Mouse (Mus musculus): ENCODE measurements around the gene Exosc8. TPM values are rescaled to one million over a fixed set of nuclear protein-coding genes. Genes with fewer than 3 reads are reported as not detected.
"Not testable (repeated sequence)": the region's sequence is repeated elsewhere in the genome, so short reads cannot be mapped to it uniquely, and the experiment has no call there.

Gene Exosc8
- 147 and 155 TPM in 2 replicates for polyA plus RNA-seq (2014; fragmentation: Nextera tagmentation; extraction: Ambion mirVana)

- Histone ChIP-seq H3K4me1 (ENCODE audit: control insufficient read depth, insufficient read depth, low read length) (peaks cover 8% of the 10 kb centered on the region), H3K4me2 (peak within 1 kb of the TSS; percentile 88), H3K27ac (ENCODE audit: low read depth, low read length) (peak within 1 kb of the TSS; percentile 98), H3K9me3 (ENCODE audit: control insufficient read depth, low read length) (no peaks in the 10 kb centered on the region), H3K4me3 (ENCODE audit: low read depth, low read length) (peak within 1 kb of the TSS; percentile 91), H3K36me3 (ENCODE audit: control insufficient read depth, insufficient read depth, low read length) (peaks cover 6% of the 10 kb centered on the region), H3K27me3 (ENCODE audit: control insufficient read depth, insufficient read depth, low read length) (no peaks in the 10 kb centered on the region), H3K9ac (ENCODE audit: low read length) (peak within 1 kb of the TSS; percentile 95)
- ATAC-seq (ENCODE audit: low FRiP score) (peak; percentile 93), DNase-seq (ENCODE audit: low spot score, missing footprints) (peak; percentile 100)
- under 1% methylated on average over 61 of the region's 65 CpGs for WGBS
These were observed at the start of gene Exosc8, which contains the start of gene Alg5 for GRCm38 (mm10) chr3:54735247-54736046. TSS of gene Exosc8 (minus strand) at chr3:54735393. TSS of gene Alg5 (plus strand) at chr3:54735539.

- Histone ChIP-seq H3K36me3 (ENCODE audit: control insufficient read depth, insufficient read depth, low read length) (no peaks in the 10 kb centered on the region), H3K4me2 (no peak overlapping the region), H3K4me3 (ENCODE audit: low read depth, low read length) (no peak overlapping the region), H3K27ac (ENCODE audit: low read depth, low read length) (no peak overlapping the region), H3K4me1 (ENCODE audit: control insufficient read depth, insufficient read depth, low read length) (no peaks in the 10 kb centered on the region), H3K27me3 (ENCODE audit: control insufficient read depth, insufficient read depth, low read length) (no peaks in the 10 kb centered on the region), H3K9me3 (ENCODE audit: control insufficient read depth, low read length) (no peaks in the 10 kb centered on the region), H3K9ac (ENCODE audit: low read length) (no peak overlapping the region)
- ATAC-seq (ENCODE audit: low FRiP score) (no peak), DNase-seq (ENCODE audit: low spot score, missing footprints) (no peak)
- 59% methylated on average over 7 of the region's 7 CpGs for WGBS
These were observed 40.9 kb upstream of the Exosc8 start for GRCm38 (mm10) chr3:54775989-54776631.

GRCm38 (mm10) chr3:54773613-54774012 is 38.4 kb upstream of the Exosc8 start:
- Histone ChIP-seq H3K4me3 (ENCODE audit: low read depth, low read length) (no peak overlapping the region), H3K36me3 (ENCODE audit: control insufficient read depth, insufficient read depth, low read length) (no peaks in the 10 kb centered on the region), H3K9me3 (ENCODE audit: control insufficient read depth, low read length) (no peaks in the 10 kb centered on the region), H3K27ac (ENCODE audit: low read depth, low read length) (no peak overlapping the region), H3K4me1 (ENCODE audit: control insufficient read depth, insufficient read depth, low read length) (0 out of 2 replicates have a peak, but pooled peaks cover 2% of the 10 kb centered on the region), H3K4me2 (no peak overlapping the region), H3K9ac (ENCODE audit: low read length) (no peak overlapping the region), H3K27me3 (ENCODE audit: control insufficient read depth, insufficient read depth, low read length) (no peaks in the 10 kb centered on the region)
- DNase-seq (ENCODE audit: low spot score, missing footprints) (no peak), ATAC-seq (ENCODE audit: low FRiP score) (no peak)
- 82% methylated on average over 6 of the region's 6 CpGs for WGBS

- no peak overlapping the region for H3K4me3 ChIP-seq (ENCODE audit: low read depth, low read length)
- no peaks in the 10 kb centered on the region for H3K36me3 ChIP-seq (ENCODE audit: control insufficient read depth, insufficient read depth, low read length)
- ATAC-seq (ENCODE audit: low FRiP score) (no peak), DNase-seq (ENCODE audit: low spot score, missing footprints) (no peak)
- no peaks in the 10 kb centered on the region for H3K9me3 ChIP-seq (ENCODE audit: control insufficient read depth, low read length)
- no peak overlapping the region for H3K27ac ChIP-seq (ENCODE audit: low read depth, low read length)
- WGBS = 63% methylated on average over 17 of the region's 17 CpGs
- no peak overlapping the region for H3K4me2 ChIP-seq
- no peak overlapping the region for H3K9ac ChIP-seq (ENCODE audit: low read length)
- no peaks in the 10 kb centered on the region for H3K27me3 ChIP-seq (ENCODE audit: control insufficient read depth, insufficient read depth, low read length)
- H3K4me1 ChIP-seq (ENCODE audit: control insufficient read depth, insufficient read depth, low read length) = 0 out of 2 replicates have a peak, but pooled peaks cover 2% of the 10 kb centered on the region
These were observed 34.4 kb upstream of the Exosc8 start for GRCm38 (mm10) chr3:54769349-54770275.

GRCm38 (mm10) chr3:54768592-54768991 is 33.4 kb upstream of the Exosc8 start:
- H3K9me3 ChIP-seq (ENCODE audit: control insufficient read depth, low read length) = no peaks in the 10 kb centered on the region
- H3K4me3 ChIP-seq (ENCODE audit: low read depth, low read length) = no peak overlapping the region
- no peaks in the 10 kb centered on the region for H3K36me3 ChIP-seq (ENCODE audit: control insufficient read depth, insufficient read depth, low read length)
- 93% methylated on average over 8 of the region's 8 CpGs for WGBS
- H3K4me1 ChIP-seq (ENCODE audit: control insufficient read depth, insufficient read depth, low read length) = 0 out of 2 replicates have a peak, but pooled peaks cover 2% of the 10 kb centered on the region
- no peaks in the 10 kb centered on the region for H3K27me3 ChIP-seq (ENCODE audit: control insufficient read depth, insufficient read depth, low read length)
- no peak for DNase-seq (ENCODE audit: low spot score, missing footprints)
- H3K4me2 ChIP-seq = no peak overlapping the region
- no peak overlapping the region for H3K9ac ChIP-seq (ENCODE audit: low read length)
- H3K27ac ChIP-seq (ENCODE audit: low read depth, low read length) = no peak overlapping the region
- no peak for ATAC-seq (ENCODE audit: low FRiP score)

GRCm38 (mm10) chr3:54766811-54767210 is 31.6 kb upstream of the Exosc8 start:
- DNase-seq (ENCODE audit: low spot score, missing footprints) (no peak), ATAC-seq (ENCODE audit: low FRiP score) (no peak)
- Histone ChIP-seq H3K36me3 (ENCODE audit: control insufficient read depth, insufficient read depth, low read length) (no peaks in the 10 kb centered on the region), H3K4me2 (no peak overlapping the region), H3K27me3 (ENCODE audit: control insufficient read depth, insufficient read depth, low read length) (no peaks in the 10 kb centered on the region), H3K27ac (ENCODE audit: low read depth, low read length) (no peak overlapping the region), H3K4me1 (ENCODE audit: control insufficient read depth, insufficient read depth, low read length) (0 out of 2 replicates have a peak, but pooled peaks cover 2% of the 10 kb centered on the region), H3K4me3 (ENCODE audit: low read depth, low read length) (no peak overlapping the region), H3K9ac (ENCODE audit: low read length) (no peak overlapping the region), H3K9me3 (ENCODE audit: control insufficient read depth, low read length) (no peaks in the 10 kb centered on the region)
- WGBS = 89% methylated on average over 5 of the region's 5 CpGs

GRCm38 (mm10) chr3:54766034-54766433 is 30.8 kb upstream of the Exosc8 start:
- Histone ChIP-seq H3K4me3 (ENCODE audit: low read depth, low read length) (no peak overlapping the region), H3K9me3 (ENCODE audit: control insufficient read depth, low read length) (no peaks in the 10 kb centered on the region), H3K4me1 (ENCODE audit: control insufficient read depth, insufficient read depth, low read length) (0 out of 2 replicates have a peak, but pooled peaks cover 2% of the 10 kb centered on the region), H3K9ac (ENCODE audit: low read length) (no peak overlapping the region), H3K4me2 (no peak overlapping the region), H3K36me3 (ENCODE audit: control insufficient read depth, insufficient read depth, low read length) (no peaks in the 10 kb centered on the region), H3K27ac (ENCODE audit: low read depth, low read length) (no peak overlapping the region), H3K27me3 (ENCODE audit: control insufficient read depth, insufficient read depth, low read length) (no peaks in the 10 kb centered on the region)
- DNase-seq (ENCODE audit: low spot score, missing footprints) (no peak), ATAC-seq (ENCODE audit: low FRiP score) (no peak)
- 87% methylated on average over 14 of the region's 14 CpGs for WGBS

- DNase-seq (ENCODE audit: low spot score, missing footprints); H3K4me2 ChIP-seq; H3K4me3 ChIP-seq (ENCODE audit: low read depth, low read length); H3K9ac ChIP-seq (ENCODE audit: low read length); H3K4me1 ChIP-seq (ENCODE audit: control insufficient read depth, insufficient read depth, low read length); H3K27me3 ChIP-seq (ENCODE audit: control insufficient read depth, insufficient read depth, low read length); ATAC-seq (ENCODE audit: low FRiP score); H3K27ac ChIP-seq (ENCODE audit: low read depth, low read length); H3K9me3 ChIP-seq (ENCODE audit: control insufficient read depth, low read length); H3K36me3 ChIP-seq (ENCODE audit: control insufficient read depth, insufficient read depth, low read length): not testable (repeated sequence)
- WGBS = 92% methylated on average over 6 of the region's 6 CpGs
These were observed 30.3 kb upstream of the Exosc8 start for GRCm38 (mm10) chr3:54765521-54765920.
